Mouse (Mus musculus): ENCODE measurements around the gene Scgb2b20. TPM values are rescaled to one million over a fixed set of nuclear protein-coding genes. Genes with fewer than 3 reads are reported as not detected.
"Not testable (repeated sequence)": the region's sequence is repeated elsewhere in the genome, so short reads cannot be mapped to it uniquely, and the experiment has no call there.

Gene Scgb2b20
- not detected in 2 replicates for polyA plus RNA-seq (2012; ENCODE audit: insufficient read depth, insufficient read length, missing spikeins)

DNA sequence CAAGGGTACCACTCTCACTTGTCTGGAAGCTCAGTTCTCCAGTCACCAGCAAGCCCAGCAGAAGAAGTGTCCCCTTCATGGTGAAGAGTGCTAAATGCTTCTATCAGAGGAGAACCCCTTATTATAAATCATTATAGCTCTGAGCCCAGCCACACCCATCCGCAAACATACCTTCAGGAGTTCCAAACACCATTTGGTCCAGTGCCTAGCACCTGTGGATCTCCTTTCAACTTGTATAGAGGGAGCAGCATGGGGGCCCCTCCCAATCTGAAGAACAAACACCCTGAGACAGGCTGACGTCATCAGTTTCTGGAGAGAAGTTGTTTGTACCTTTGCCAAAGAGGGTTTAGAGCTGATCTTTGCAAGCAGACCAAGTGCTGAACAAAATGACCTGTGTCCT lies at the start of gene Scgb2b20:
Gene Scgb2b20, minus strand, starts transcription at position 101 of the 400 bp plus-strand sequence.
- H3K27ac ChIP-seq (ENCODE audit: insufficient read depth, low read depth, low read length); H3K4me3 ChIP-seq (ENCODE audit: insufficient read depth, low read length); H3K4me1 ChIP-seq (ENCODE audit: control insufficient read depth, insufficient read depth, low read length): not testable (repeated sequence)

DNA sequence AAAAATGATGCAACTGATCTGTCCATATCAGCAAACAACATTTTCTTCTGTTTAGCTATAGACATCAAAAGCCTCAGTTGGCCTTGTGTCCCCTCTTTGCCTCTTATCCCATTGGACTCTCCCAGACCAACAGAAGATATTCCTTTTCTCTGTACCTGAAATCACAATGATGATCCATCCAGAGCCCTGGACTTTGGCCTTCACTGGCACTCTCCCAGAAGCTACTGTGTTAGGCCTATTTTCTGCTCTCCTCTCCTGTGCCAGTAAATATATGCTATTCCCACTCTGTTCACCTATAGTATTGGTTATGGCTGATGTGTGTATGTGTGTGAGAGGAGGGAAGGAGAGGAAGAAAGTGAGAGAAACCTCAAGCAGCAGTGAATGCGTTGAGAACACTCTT lies 43.6 kb upstream of the Scgb2b20 start:
- not testable (repeated sequence) for H3K27ac ChIP-seq (ENCODE audit: insufficient read depth, low read depth, low read length); H3K4me1 ChIP-seq (ENCODE audit: control insufficient read depth, insufficient read depth, low read length); H3K4me3 ChIP-seq (ENCODE audit: insufficient read depth, low read length)

DNA sequence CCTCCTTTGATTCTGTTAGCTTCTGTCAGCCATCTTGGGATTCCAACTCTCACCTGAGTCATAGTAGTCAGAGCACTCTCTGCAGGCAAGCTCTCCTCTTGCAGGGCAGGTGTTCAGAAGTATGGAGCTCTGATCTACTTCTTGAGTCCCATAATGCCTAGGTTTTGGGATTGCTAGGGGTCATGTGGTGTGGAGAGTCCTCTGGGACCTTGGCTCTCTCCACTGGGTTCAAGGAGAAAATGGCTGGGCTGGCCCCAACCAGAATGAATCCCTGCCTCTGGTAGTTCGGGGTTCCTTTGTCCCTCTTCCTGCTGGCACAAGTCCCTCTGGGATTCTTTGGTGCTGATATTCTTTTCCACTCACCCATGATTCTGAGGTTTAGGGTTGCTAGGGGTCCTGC lies 35.5 kb upstream of the Scgb2b20 start:
- Histone ChIP-seq H3K4me3 (ENCODE audit: insufficient read depth, low read length) (no peak overlapping the region), H3K27ac (ENCODE audit: insufficient read depth, low read depth, low read length) (no peak overlapping the region), H3K4me1 (ENCODE audit: control insufficient read depth, insufficient read depth, low read length) (no peaks in the 10 kb centered on the region)
- TF ChIP-seq POLR2A (IDR thresholded peaks at IDR 0.05; ENCODE audit: borderline replicate concordance, low read depth, low read length) = no peak
- no peak for TF ChIP-seq CTCF (IDR thresholded peaks at IDR 0.05; ENCODE audit: low read depth, low read length)

DNA sequence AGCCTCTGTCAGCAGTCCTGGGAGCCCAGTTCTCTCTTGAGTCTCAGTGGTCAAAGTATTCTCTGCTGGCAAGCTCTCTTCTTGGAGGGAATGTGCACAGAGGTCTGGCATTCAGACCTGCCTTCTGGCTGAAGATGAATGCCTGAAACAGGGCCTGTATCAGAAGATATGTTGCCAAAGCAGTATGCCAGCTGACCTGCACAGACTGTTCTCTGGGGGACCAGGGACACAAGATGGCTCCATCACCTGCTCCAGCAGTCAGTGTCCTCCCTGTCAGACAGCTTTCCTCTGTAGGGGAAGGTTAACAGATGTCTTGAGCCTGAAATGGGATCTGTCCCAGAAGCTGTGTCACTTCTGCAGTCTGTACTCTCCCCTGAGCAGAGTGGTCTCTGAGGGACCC lies 33.6 kb upstream of the Scgb2b20 start:
- H3K27ac ChIP-seq (ENCODE audit: insufficient read depth, low read depth, low read length); H3K4me3 ChIP-seq (ENCODE audit: insufficient read depth, low read length): not testable (repeated sequence)

DNA sequence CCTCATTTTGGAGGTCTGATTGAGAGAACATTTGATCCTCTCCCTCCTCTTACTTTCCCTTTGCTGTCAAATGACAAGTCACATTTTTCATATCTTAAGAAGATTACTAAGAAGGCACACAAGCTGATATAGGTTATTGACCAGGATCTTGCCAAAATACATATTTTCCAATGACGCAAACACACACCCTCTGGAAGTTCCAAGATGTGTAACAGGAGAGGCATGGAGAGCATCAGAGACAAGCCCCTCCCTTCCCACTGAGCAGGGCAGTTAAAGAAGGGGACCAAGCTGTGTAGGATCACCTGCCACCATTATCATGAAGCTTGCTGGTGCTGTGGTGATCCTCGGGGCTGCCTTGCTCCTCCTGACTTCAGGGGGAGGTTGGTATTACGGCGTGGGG lies 6.8 kb upstream of the Scgb2b20 start, which contains the start of gene Scgb1b20:
Gene Scgb1b20, plus strand, starts transcription at position 301 of the 400 bp plus-strand sequence.
- not testable (repeated sequence) for H3K27ac ChIP-seq (ENCODE audit: insufficient read depth, low read depth, low read length); H3K4me1 ChIP-seq (ENCODE audit: control insufficient read depth, insufficient read depth, low read length); H3K4me3 ChIP-seq (ENCODE audit: insufficient read depth, low read length)

More for the DNA sequence above, 33.6 kb upstream of the Scgb2b20 start:
- H3K4me1 ChIP-seq (ENCODE audit: control insufficient read depth, insufficient read depth, low read length) = not testable (repeated sequence)

Other genes starting within 250 kb of the Scgb2b20 start
- gene Scgb2b18, start 192.5 kb downstream of the Scgb2b20 start, polyA plus RNA-seq (2012; ENCODE audit: insufficient read depth, insufficient read length, missing spikeins) = not detected in 2 replicates
- gene Scgb1b18, start 180.8 kb downstream of the Scgb2b20 start, polyA plus RNA-seq (2012; ENCODE audit: insufficient read depth, insufficient read length, missing spikeins) = not detected in 2 replicates
- gene Scgb2b19, start 86.0 kb downstream of the Scgb2b20 start, polyA plus RNA-seq (2012; ENCODE audit: insufficient read depth, insufficient read length, missing spikeins) = not detected in 2 replicates
- not detected in 2 replicates for gene Scgb1b19, start 79.0 kb downstream of the Scgb2b20 start, polyA plus RNA-seq (2012; ENCODE audit: insufficient read depth, insufficient read length, missing spikeins)
- not detected in 2 replicates for gene Scgb1b20, start 6.9 kb upstream of the Scgb2b20 start, polyA plus RNA-seq (2012; ENCODE audit: insufficient read depth, insufficient read length, missing spikeins)
- not detected in 2 replicates for gene Scgb2b21, start 154.1 kb upstream of the Scgb2b20 start, polyA plus RNA-seq (2012; ENCODE audit: insufficient read depth, insufficient read length, missing spikeins)

All from bone marrow macrophage, adult 2 months (primary cell).